Mouse (Mus musculus) bone marrow, adult 2 months (tissue): ENCODE measurements around the gene Phf19.

Source experiments
- CTCF ChIP-seq: fragments of 200-500 bp; IDR thresholded peaks from 2 replicates; pipeline ENCODE4 v1.5.1; 2011; ENCODE audit warnings: low read length, control low read depth; ENCODE audit not compliant: control insufficient read depth, insufficient read depth
- POLR2A ChIP-seq: fragments of 200-500 bp; IDR thresholded peaks from 2 replicates; pipeline ENCODE4 v1.6.1; 2011; ENCODE audit warnings: low read depth, mild to moderate bottlenecking, control low read depth, low read length, borderline replicate concordance; ENCODE audit not compliant: control insufficient read depth

DNA sequence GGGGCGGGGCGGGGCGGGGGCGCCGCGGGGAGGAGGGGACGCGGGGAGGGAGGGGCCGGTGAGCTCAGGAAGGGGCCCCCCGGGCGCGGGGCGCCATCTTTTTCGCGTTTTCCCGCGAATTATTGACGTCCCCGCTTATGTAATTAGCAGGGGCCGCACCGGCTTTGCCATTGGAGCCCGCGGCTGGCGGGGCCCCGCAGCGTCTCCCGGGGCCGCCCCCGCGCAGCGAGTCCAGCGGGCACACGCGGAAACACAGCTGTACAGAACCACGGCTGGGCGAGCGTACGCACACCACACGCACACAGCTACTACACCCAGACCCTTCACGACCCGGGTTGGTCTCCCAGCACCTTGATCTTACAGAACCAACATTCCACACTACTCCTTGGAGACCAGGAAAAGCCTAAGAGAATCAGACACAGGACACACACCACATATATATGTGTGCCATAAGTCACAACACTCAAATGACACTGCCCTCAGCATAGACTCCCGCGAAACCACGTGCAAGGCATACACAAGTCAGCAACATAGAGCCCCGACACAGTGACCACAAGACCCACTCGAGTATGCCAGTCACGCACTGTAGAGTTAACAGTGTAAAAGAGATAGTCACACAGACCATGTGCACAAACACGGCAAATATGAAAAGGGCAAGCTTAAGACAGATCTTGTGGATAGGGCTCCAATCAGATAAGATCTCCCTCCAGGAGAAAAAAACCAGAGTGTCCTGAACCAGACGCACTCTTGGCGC is 420 bp upstream of the Phf19 start:
- TF ChIP-seq CTCF (no peak), POLR2A (peak; percentile 36; the same call in 1 of the 2 replicates)
